Mouse (Mus musculus): ENCODE measurements around the gene Ablim1. TPM values are rescaled to one million over a fixed set of nuclear protein-coding genes. Genes with fewer than 3 reads are reported as not detected.

Ablim1 gene
- total RNA-seq, 2 experiments from 2014 or later = 6.3 to 9.2 TPM

DNA sequence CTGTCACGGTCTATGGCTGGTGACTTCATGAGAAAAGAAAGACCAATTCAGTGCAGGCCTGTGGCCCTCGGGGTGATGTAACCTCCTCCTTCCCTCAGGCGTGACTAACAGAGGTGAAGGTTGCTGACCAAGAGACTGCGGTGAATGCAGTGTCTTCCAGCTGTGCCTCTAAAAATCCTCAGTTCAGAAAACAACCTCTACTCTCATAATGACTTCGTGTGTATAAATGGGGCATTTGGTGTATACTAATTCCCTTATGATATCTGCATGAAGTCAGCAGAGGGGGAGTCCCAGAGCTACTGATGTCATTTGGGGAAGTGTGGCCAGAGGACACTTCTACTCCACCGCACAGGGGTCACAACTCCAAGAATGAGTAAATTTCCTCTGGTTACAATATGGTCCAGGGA, 301.4 kb downstream of the Ablim1 start:
- ATAC-seq (replicated peaks; ENCODE audit: low FRiP score, low TSS enrichment, poor library complexity, severe bottlenecking) = no peak

DNA sequence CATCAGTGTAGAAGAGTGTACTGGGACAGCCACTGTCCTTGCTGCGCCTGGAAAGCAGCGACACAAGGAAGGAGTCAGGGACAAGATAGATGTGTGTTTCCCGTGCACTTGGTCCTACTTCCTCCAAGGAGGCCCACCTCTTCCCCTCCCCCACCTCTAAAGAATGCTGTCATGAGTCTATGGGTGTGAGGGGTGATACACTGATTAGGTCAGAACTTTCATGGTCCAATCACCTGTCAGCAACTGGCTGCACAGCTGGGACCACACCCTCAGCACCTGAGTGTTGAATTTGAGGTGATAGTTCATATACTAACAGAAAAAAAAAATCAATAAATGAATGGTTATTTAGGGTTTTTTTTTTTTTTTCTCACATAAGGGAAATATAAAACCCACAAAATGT, 302.7 kb downstream of the Ablim1 start:
- ATAC-seq (replicated peaks; ENCODE audit: low FRiP score, low TSS enrichment, poor library complexity, severe bottlenecking) = no peak

DNA sequence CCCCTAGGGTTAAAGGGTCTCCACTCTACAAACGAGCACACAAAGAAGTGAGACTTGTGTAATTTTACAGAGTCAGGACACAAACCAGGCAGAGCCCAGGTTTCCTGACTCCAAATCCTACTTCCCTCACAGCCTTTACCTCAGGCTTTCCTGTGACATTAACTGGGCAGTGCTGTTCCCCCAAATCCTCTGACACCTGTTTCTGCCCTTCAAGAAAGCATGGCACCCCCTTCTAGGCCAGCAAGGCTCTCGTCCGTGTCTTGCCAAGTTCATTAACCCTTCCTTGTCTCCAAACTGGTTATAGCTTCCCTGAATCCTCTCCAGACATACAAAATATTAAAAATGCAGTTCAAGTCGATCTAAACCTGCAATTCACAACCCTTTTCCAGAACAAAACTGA, 304.7 kb downstream of the Ablim1 start:
- ATAC-seq (replicated peaks; ENCODE audit: low FRiP score, low TSS enrichment, poor library complexity, severe bottlenecking) = no peak

DNA sequence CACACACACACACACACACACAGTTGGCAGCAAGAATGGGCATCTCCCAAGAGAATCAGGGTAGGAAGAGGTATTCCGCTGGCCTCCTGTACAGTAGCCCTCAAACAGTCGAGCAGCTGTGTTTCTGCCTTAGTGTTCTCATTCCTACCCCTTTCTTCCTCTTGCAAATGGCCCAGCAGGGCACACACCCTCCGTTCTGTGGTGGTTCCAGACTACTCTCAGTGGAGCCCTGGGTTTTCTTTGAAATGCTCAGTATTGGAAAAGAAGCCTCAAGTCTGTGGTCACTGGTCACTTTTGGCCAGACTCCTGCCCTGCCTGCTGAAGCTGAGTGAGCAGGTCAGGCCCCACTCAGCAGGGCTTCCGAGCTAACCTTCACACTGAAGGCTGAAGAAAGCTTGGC, 305.1 kb downstream of the Ablim1 start:
- ATAC-seq (replicated peaks; ENCODE audit: low FRiP score, low TSS enrichment, poor library complexity, severe bottlenecking) = no peak

DNA sequence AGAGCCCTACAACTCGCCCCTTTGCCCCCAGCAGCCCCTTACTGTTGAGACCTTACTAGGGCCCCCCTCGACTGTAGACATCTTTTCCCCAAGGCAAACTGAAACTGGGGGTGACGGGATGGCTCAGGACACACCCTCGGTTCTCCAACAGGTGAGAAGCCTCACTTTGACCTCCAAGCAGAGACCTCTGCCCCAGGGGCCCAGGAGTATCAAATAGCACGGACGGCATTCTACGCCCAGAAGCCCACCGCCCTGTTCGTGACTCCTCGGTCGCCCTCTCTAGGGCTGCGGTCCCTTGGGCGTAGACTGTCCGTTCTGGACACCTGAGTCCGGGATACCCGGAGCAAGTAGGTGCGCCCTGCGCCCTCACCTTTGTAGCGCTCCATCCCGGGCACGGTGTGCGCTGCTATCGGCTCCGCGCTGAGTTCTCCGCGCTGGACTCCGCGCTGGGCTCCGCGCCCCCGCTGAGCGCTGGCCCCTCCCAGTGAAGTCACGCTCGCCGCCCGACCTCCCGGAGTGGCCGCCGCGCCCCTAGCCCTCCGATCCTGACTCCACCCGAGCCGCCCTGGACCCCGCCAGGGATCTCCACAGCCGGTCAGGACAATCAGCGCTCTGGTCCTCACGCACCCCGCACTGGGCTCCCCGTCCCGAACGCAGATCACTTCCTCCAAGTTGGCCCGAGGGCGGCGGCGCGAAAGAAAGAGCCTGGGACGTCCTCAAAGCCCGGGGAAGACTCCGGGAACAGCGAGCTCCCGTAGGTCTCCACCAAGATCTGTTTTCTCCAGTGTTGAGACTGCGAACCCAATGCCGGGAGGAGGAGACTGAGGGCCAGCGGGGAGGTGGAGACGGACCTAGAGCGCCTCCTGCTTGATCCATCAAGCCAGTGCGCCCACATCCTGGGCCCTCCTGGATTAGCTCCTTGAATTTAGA, 306.7 kb downstream of the Ablim1 start, which contains the start of gene Afap1l2:
TSS of gene Afap1l2 (minus strand) at position 448 of the 930 bp plus-strand sequence.
- no peak for ATAC-seq (replicated peaks; ENCODE audit: low FRiP score, low TSS enrichment, poor library complexity, severe bottlenecking)

DNA sequence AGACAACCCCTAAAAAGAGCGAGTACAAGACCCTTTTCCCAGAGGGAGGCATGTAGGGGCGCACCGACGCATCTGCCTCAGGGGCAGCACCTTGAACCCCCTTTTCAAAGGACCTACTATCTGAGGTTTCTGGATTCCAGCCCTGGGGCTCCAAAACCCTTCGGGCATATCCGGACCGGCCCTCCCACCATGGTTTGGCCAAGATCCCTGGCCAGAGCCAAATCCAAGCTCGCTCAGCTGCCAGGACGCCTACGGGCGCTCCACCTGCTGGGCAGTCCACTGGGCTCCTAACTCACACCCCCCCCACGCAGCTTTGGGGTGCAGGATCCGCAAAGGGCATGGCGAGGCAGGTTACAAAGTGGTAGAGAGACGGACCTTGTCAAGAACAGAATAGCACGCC, 307.4 kb downstream of the Ablim1 start:
- ATAC-seq (replicated peaks; ENCODE audit: low FRiP score, low TSS enrichment, poor library complexity, severe bottlenecking) = no peak

DNA sequence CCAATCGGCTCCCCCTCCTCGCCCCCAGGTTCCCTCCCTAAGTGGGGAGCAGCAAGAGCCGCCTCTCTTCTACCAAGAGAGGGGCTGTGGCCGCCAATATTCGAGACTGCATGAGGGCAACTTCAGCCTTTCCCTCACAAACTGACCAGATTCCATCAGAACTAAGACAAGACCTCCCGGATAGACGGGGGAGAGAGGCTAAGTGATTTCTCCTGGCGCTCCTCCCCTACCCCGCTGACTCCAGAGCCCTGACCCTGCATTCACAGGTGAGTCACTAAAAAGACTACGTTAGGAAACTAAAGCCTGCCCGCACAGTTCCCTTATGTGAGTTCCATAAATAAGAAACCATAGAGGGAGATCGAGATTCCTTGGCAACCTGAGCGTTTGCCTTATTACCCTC, 307.9 kb downstream of the Ablim1 start:
- no peak for ATAC-seq (replicated peaks; ENCODE audit: low FRiP score, low TSS enrichment, poor library complexity, severe bottlenecking)

DNA sequence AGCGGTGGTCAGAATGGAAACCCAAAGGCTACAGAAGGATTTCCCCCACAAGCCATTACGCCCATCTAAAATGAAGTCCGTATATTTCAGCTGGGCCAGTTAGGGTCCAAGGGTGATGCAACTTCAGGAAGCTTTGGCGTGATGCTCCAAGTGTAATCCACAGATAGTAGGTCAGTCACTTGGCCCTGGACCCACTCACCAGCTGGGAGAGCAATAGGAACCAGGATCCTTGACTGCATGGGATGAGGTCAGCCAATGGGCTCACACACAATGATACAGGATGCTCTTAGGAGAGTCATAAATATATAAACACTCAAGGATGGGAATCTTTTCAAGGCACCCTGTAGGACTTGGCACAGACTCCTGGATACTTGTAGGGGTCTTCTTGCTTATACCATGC, 309.7 kb downstream of the Ablim1 start:
- ATAC-seq (replicated peaks; ENCODE audit: low FRiP score, low TSS enrichment, poor library complexity, severe bottlenecking) = no peak

DNA sequence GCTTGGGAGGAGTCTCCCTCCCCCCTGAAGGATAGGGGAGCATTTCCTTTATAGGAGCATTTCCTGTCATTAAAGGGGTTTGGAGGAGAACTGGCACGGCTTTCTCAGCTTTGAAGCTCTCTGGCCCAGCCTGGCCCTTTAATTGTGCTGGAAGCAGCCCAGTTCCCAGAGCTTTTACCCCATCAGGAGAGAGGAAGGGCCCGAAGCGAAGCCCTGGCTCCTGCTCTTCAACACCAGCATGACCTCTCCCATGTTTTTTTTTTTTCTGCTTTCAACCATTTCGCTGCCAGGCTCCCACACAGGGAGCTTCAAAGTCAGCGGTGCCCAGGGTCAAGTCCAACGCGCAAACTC, 311.3 kb downstream of the Ablim1 start:
- ATAC-seq (replicated peaks; ENCODE audit: low FRiP score, low TSS enrichment, poor library complexity, severe bottlenecking) = no peak

DNA sequence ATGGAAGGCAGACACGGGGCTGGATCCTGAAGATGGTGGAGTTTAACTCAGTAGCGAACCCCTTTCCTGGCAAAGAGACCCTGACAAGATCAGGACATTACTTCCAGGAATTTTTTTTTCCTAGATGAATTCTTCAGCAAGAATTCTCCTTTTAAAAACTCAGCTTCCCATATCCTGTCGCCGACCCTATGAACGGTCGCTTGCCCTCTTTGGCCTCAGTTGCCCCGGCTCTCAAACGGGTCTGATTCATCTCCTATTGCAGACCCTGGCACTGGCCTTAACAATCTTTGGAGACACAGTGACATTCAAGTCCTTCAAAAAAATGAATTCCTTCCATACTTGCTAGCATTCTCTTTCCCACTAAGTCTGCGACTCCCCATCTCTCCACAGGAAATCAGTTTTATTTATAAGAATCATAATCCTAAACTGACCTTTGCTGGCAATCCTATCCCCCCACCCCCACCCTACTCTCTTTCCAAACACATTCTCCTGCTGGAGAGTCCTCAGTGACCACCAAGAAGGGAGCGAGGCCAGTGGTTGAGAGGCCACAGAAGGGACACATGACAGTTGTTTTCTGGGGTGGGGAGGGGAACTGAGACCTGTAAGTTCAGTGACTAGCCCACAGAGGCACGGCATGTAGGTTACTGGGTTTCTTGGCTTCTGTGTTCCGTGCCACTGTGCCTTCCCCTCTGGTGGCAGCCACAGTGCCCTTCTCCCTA, 311.8 kb downstream of the Ablim1 start:
- no peak for ATAC-seq (replicated peaks; ENCODE audit: low FRiP score, low TSS enrichment, poor library complexity, severe bottlenecking)

DNA sequence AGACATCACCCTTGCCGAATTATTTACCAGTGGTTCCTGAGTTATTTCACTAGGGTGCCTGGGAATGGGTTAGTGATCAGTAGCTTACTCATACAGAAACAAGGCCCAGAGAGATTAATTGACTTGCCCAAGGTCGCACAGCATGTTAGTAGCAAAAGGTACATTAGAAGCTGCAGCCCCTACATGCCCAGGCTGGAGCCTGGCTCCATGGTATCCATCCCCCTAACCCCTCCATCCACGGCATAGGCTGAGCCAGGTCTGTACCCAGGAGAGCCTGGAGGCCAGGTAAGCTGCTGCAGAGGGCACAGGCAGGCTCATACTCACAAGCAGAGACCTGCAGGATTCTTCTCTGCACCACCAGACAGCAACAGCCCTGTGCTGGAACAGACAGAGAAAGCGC, 312.8 kb downstream of the Ablim1 start:
- ATAC-seq (replicated peaks; ENCODE audit: low FRiP score, low TSS enrichment, poor library complexity, severe bottlenecking) = no peak

DNA sequence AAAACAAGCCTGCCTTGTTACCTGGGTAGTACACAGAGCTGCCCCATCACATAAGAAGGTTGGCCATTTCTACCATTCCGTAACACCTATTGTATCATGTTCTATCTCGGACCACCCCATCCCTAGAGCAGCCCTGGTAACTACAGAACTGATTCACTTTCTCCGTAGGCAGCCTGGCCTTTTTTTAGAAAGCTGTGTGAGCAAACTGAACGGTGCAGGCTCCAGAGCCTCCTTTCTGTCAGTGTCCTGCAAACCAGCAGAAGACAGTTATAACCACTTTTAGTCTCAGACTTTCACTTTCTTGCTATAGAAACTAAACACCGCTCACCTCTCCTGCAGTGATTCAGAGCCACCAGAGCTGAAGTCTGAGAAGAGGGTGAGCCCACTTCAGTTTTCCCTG, 314.1 kb downstream of the Ablim1 start:
- no peak for ATAC-seq (replicated peaks; ENCODE audit: low FRiP score, low TSS enrichment, poor library complexity, severe bottlenecking)

DNA sequence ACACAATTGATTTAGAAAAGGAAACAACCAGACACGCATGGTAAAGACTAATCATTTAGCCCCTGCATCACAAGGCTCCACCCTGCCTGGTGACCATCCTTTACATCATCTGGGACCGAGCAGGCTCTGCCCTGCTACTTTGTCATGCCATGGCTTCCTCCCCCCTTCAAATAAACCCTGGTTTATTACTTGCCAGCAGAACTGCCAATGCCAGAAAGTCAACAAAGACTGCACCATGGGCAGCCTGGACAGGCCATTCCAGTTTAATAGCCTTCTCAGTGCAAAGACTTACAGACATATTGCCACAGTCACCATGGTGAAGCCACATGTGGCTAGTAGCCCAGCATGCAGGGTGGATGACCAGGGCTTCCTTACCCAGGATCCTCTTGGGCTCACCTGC, 314.9 kb downstream of the Ablim1 start:
- ATAC-seq (replicated peaks; ENCODE audit: low FRiP score, low TSS enrichment, poor library complexity, severe bottlenecking) = no peak

DNA sequence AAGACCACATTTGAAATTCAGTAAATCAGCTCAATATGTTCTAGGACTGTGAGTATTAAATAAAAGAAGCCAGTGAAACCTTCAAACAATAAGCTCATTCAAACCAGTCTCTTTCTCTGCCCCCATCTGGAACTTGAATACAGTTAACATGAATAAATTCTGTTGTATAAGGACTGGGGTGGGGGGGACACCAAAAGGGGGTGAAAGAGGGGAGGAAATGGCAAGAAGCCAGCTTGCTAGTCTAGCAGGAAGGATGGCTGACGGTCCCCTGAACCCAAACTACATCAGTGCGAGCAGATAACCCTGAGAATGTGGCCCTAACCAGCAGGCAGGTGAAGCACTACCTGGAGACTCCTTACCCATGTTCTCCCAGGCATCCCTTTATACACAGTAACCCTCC, 315.8 kb downstream of the Ablim1 start:
- no peak for ATAC-seq (replicated peaks; ENCODE audit: low FRiP score, low TSS enrichment, poor library complexity, severe bottlenecking)

DNA sequence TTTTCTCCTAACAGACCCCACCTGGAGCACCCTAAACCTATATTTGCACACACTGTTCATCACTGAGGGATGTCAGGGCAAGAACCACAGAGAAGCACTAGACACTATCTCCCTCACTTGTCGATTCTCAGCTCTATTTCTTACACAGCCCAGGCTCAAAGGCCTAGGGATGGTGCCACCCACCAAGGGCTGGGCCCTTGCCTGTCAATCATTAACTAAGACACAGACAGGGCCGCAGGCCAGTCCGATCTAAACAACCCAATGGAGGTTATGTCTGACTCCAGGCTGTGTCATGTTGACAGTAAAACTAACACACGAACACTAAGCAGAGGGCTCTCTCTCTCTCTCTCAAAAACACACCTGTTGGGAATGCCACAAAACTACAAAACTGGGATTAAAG, 316.4 kb downstream of the Ablim1 start:
- ATAC-seq (replicated peaks; ENCODE audit: low FRiP score, low TSS enrichment, poor library complexity, severe bottlenecking) = no peak

DNA sequence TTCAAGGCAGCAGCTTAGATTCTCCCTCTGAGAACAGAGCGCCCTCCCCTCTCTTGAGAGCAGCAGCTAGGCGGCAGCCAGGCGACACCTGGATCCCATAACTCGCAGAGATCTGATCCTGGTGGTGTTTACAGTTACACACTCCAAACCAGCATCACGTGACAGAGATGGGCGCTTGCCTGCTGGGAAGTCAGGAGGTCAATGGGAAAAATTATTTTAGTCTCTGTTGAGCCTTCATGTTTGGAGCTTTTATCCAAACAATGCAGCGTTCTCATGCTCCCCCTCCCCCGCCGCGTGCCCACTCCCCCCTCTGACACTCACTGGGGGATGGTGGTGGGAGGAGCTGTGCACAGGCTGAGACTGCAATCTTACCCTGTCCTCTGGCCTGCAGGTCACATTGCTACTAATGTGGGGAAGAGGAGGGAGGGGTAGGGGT, 317.5 kb downstream of the Ablim1 start:
- ATAC-seq (replicated peaks; ENCODE audit: low FRiP score, low TSS enrichment, poor library complexity, severe bottlenecking) = no peak

DNA sequence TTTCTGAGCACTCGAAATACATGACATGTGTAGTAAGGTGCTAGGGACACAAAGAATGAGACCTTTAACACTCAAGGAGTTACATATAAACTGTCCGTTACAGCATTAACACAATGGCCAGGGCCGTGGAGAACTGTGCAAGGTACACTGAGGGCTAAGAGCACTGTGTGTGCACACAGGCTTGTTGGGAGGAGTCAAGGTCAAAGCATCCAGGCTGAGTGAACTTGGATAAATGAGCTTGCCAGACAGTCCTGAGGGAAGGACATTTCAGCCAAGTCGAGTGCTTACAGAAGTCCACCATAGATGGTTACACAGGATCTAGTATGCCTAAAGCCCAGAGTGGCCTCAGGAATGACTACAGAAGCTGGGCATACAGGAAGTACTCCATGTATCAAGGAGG, 319.3 kb downstream of the Ablim1 start:
- no peak for ATAC-seq (replicated peaks; ENCODE audit: low FRiP score, low TSS enrichment, poor library complexity, severe bottlenecking)

DNA sequence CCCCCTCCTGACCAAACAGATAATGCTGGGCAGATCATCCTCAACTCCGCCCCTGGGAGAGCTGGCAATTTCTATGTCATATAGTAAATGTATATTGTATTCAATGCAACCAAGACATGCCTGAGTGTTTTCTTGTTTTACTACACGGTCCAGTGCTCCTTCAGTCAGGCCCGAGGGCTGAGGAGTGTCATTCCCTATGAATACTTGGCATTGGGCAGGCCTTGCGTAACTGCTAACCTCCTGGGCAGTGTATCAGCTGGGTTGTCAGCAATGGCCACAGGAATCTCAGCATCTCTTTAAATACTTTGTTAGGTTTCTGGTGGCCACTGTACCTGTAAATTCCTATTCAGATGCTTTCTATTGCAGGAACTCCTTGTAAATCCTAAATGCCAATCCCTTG, 320.1 kb downstream of the Ablim1 start:
- no peak for ATAC-seq (replicated peaks; ENCODE audit: low FRiP score, low TSS enrichment, poor library complexity, severe bottlenecking)

DNA sequence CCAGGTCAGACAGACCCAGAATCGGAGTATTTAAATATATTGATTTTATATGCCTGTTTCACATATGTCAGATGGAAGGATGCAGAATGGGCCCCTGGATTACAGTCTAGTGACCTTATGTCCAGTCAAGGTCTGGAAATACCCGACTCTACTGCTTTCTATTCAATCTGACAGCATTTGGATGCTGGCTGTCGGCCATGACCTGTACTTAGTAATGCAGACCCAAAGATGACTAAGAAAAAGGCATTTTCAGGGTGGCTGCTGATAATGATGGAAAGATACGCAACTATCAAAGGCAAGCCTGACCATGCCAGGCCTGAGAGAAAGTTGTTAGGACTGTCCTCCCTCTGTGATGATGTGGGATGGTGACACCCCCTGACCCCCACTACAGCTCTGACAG, 321.0 kb downstream of the Ablim1 start:
- ATAC-seq (replicated peaks; ENCODE audit: low FRiP score, low TSS enrichment, poor library complexity, severe bottlenecking) = no peak

DNA sequence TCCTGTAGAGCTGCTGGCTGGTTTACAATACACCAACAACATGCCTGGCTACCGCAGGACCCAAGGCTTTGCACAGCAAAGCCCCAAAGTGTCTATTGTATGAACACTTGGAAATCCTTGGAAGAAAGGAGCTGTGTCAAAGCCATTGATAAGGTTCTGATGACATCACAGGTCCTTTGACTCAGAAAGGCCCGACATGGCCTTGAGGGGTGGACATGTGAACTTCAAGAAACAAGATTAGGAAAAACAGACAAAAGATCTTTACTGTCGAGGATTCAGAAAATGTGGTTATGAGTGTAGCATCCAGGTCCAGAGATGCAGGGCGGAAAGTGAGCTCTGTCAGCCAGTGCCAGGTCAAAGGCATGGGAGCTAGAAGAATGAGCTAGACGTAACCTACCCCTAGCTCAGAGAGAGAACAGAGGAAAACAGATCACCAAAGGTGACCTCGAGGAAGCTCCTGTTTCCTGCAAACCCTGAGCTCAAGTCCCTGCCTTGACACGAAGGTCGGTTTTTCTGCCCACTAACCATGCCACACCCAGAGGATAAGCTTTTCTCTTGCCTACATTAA, 321.7 kb downstream of the Ablim1 start:
- ATAC-seq (replicated peaks; ENCODE audit: low FRiP score, low TSS enrichment, poor library complexity, severe bottlenecking) = no peak
